In genomic region chr13:51566371-51567077, GRCm38 (mm10) we compare ENCODE assay signal across 9 mouse cellular contexts. TPM values are rescaled to one million over a fixed set of nuclear protein-coding genes. Genes with fewer than 3 reads are reported as not detected.
DNase-seq lines count a peak whose midpoint lies in the region; ATAC-seq and TF ChIP-seq lines count a peak whose summit lies in the region.
"Had no signal": no experiment of that assay in that cellular context is flagged by ENCODE, and none has a peak within 500 bp of the region (broad histone marks: within the 10 kb centered on the region; RNA-seq: fewer than 3 reads in every experiment).

No protein-coding gene starts in this region.

- H3K4me1 ChIP-seq in heart, embryonic 13.5 days: peaks cover 42% of the 10 kb centered on the region
- H3K4me1 ChIP-seq in hindbrain, embryonic 13.5 days (replicated peaks): peaks cover 53% of the 10 kb centered on the region
- H3K4me1 ChIP-seq in midbrain, embryonic 16.5 days (ENCODE audit: control insufficient read depth, insufficient read depth, low read length): peaks cover 20% of the 10 kb centered on the region
- no peaks in the 10 kb centered on the region for H3K4me1 ChIP-seq in kidney, adult 2 months (ENCODE audit: control insufficient read depth, insufficient read depth, low read length)

- TF ChIP-seq CTCF in kidney, adult 2 months (conservative IDR thresholded peaks at IDR 0.05; ENCODE audit: insufficient read depth, insufficient read length, low read depth, low read length): no peak

- H3K9ac ChIP-seq in heart, embryonic 13.5 days: peak overlapping the region; percentile 71
- H3K9ac ChIP-seq in hindbrain, embryonic 13.5 days: peak overlapping the region; percentile 84
- peak overlapping the region; percentile 80 for H3K9ac ChIP-seq in midbrain, embryonic 16.5 days (ENCODE audit: low read depth, low read length)

- TF ChIP-seq POLR2A in kidney, adult 2 months (IDR thresholded peaks at IDR 0.05; ENCODE audit: low read depth, low read length): no peak

- peak overlapping the region; percentile 58 for H3K4me3 ChIP-seq in heart, embryonic 13.5 days
- peak overlapping the region; percentile 58 for H3K4me3 ChIP-seq in hindbrain, embryonic 13.5 days
- peak overlapping the region; percentile 68 for H3K4me3 ChIP-seq in midbrain, embryonic 16.5 days (ENCODE audit: low read depth, low read length)
- H3K4me3 ChIP-seq in kidney, adult 2 months (ENCODE audit: insufficient read depth, low read depth, low read length): no peak overlapping the region

- intact Hi-C loops in heart, postnatal 25 days (cut with DNase I): no loop called here

- H3K27ac ChIP-seq in heart, embryonic 13.5 days (replicated peaks): no peak overlapping the region
- no peak overlapping the region for H3K27ac ChIP-seq in hindbrain, embryonic 13.5 days
- H3K27ac ChIP-seq in midbrain, embryonic 16.5 days (ENCODE audit: low read length): 0 out of 2 replicates have a peak overlapping the region, but pooled peaks have one; percentile 12
- no peak overlapping the region for H3K27ac ChIP-seq in kidney, adult 2 months (ENCODE audit: insufficient read depth, low read depth, low read length)

- H3K4me2 ChIP-seq in heart, embryonic 13.5 days: peak overlapping the region; percentile 86
- peak overlapping the region; percentile 97 for H3K4me2 ChIP-seq in hindbrain, embryonic 13.5 days
- H3K4me2 ChIP-seq in midbrain, embryonic 16.5 days (ENCODE audit: low read length): peak overlapping the region; percentile 96

- no peaks in the 10 kb centered on the region for H3K9me3 ChIP-seq in heart, embryonic 13.5 days
- no peaks in the 10 kb centered on the region for H3K9me3 ChIP-seq in hindbrain, embryonic 13.5 days
- no peaks in the 10 kb centered on the region for H3K9me3 ChIP-seq in midbrain, embryonic 16.5 days (replicated peaks; ENCODE audit: control insufficient read depth, low read length, poor library complexity, severe bottlenecking)

- H3K27me3 ChIP-seq in heart, embryonic 13.5 days (replicated peaks): peaks cover 82% of the 10 kb centered on the region
- H3K27me3 ChIP-seq in hindbrain, embryonic 13.5 days: peaks cover 43% of the 10 kb centered on the region
- peaks cover 3% of the 10 kb centered on the region for H3K27me3 ChIP-seq in midbrain, embryonic 16.5 days (ENCODE audit: control insufficient read depth, insufficient read depth, low read depth, low read length)
- H3K27me3 ChIP-seq in kidney, adult 2 months (replicated peaks; ENCODE audit: control insufficient read depth, insufficient read depth, low read length): peaks cover 6% of the 10 kb centered on the region; the same call in 1 of the 2 replicates

- ATAC-seq in heart, embryonic 13.5 days (ENCODE audit: extremely low read depth, insufficient number of reproducible peaks, low FRiP score, low TSS enrichment): no peak
- ATAC-seq in hindbrain, embryonic 13.5 days (ENCODE audit: low FRiP score): no peak
- ATAC-seq in midbrain, embryonic 16.5 days: no peak

- DNase-seq in heart, postnatal 25 days (ENCODE audit: low spot score): no peak
- peak; percentile 45 to 54 for DNase-seq in cerebellum, postnatal 14 days
- no peak for DNase-seq in spleen, postnatal 36 days (ENCODE audit: low spot score in 2 of 2)
- no peak for DNase-seq in kidney, adult 2 months
- no peak for DNase-seq in urinary bladder, adult 18-20 months (ENCODE audit: low spot score in 2 of 2)

- WGBS in heart, embryonic 13.5 days: 6% methylated on average over 22 of the region's 22 CpGs
- WGBS in hindbrain, embryonic 13.5 days: 6% methylated on average over 22 of the region's 22 CpGs
- 4% methylated on average over 22 of the region's 22 CpGs for WGBS in midbrain, embryonic 16.5 days
- 20% methylated on average over 22 of the region's 22 CpGs for WGBS in kidney, adult 2 months

- H3K36me3 ChIP-seq in heart, embryonic 13.5 days: no peaks in the 10 kb centered on the region
- no peaks in the 10 kb centered on the region for H3K36me3 ChIP-seq in hindbrain, embryonic 13.5 days
- H3K36me3 ChIP-seq in midbrain, embryonic 16.5 days (ENCODE audit: control insufficient read depth, insufficient read depth, low read length): no peaks in the 10 kb centered on the region
- H3K36me3 ChIP-seq in kidney, adult 2 months (ENCODE audit: control insufficient read depth, insufficient read depth, low read length): no peaks in the 10 kb centered on the region
- H3K36me3 ChIP-seq: G1E had no signal

RNA-seq across cellular contexts. Expression of gene Shc3, which starts 2.7 kb away (rescaled TPM):
- 0.13 and 0.15 TPM in 2 replicates for polyA plus RNA-seq in heart, embryonic 13.5 days (2015; fragmentation: Nextera tagmentation; extraction: Ambion mirVana)
- total RNA-seq in heart, postnatal 25 days (2021): 1 to 10 TPM; 2.3 TPM
- 4.1 and 4.2 TPM in 2 replicates for polyA plus RNA-seq in hindbrain, embryonic 13.5 days (2015; fragmentation: Nextera tagmentation; extraction: Ambion mirVana)
- 7.2 and 8.3 TPM in 2 replicates for polyA plus RNA-seq in midbrain, embryonic 16.5 days (2015; fragmentation: Nextera tagmentation; extraction: Ambion mirVana)
- 0.77 and 1.1 TPM in 2 replicates for polyA plus RNA-seq in kidney, adult 2 months (2012; rRNA removed)
- polyA plus RNA-seq: G1E had no signal

Comparison
In these comparisons a context has a peak if more than half of its experiments do, and no peak if none do; other contexts are left out.
1. DNase-seq: peak in cerebellum, postnatal 14 days (2 of 2); none in heart, postnatal 25 days (single experiment), spleen, postnatal 36 days (0 of 2), kidney, adult 2 months (single experiment) and urinary bladder, adult 18-20 months (0 of 2).
2. Peak in every context shown above with its lines, with median percentiles within 50 percentile points of each other: H3K4me2 ChIP-seq and H3K9ac ChIP-seq.